Mouse (Mus musculus) layer of hippocampus, adult 9-11 months (tissue): ENCODE results near the gene Neurod4.
"Not testable (repeated sequence)": the region's sequence is repeated elsewhere in the genome, so short reads cannot be mapped to it uniquely, and the experiment has no call there.

Source experiments
- DNase-seq: peaks from one replicate; pipeline ENCODE4 v3.0.0; 2022

Gene Neurod4

GRCm38 (mm10) chr10:130280066-130280465 is at the start of gene Neurod4:
Gene Neurod4 (minus strand): TSS chr10:130280240.
- no peak for DNase-seq

- DNase-seq = no peak
These were observed 44.2 kb upstream of the Neurod4 start for GRCm38 (mm10) chr10:130324243-130324642.

DNA sequence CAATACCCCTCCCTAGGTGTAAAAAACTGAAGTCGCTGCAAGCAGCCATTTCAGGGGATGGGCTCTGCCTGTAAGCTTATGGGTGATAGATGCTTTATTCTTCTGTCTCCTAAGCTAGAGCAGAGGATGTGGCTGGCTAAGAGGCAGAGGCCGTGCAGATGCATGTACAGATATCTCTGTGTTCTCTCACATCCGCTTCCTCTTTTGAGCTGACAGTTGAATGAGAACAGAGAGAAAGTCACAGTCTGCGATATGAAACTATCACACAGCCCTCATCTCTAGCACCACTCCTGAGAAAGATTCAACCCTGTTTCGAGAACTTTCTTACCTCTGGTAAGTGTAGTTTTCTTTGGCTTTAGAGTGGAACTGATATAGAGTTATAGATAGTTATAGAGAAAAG is 42.6 kb upstream of the Neurod4 start, which contains the start of gene Tespa1:
Tespa1 (plus strand) TSS at position 234 of the 400 bp plus-strand sequence.
- no peak for DNase-seq

- no peak for DNase-seq
These were observed 42.0 kb upstream of the Neurod4 start for GRCm38 (mm10) chr10:130322062-130322461.

DNA sequence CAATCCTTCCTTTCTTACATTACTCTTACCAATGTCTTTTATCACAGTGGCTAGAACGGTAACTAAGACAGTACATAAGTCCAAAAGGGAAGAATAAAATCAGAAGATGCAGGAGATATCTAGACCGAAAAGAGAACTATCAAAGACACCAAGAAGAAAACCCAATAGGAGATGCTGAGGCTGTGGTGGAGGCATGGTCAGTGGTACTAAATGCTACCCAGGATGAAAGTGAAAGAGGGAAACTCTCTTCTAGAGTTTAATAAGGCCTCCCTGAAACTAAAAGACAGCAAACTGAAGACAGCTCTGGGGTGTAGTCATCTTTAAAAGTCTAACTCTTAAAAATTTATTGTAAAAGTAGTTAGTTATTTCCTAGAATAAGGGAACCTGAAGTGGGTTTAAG is 40.7 kb upstream of the Neurod4 start:
- DNase-seq = no peak

GRCm38 (mm10) chr10:130318720-130319119 is 38.7 kb upstream of the Neurod4 start:
- DNase-seq = no peak

GRCm38 (mm10) chr10:130315846-130316245 is 35.8 kb upstream of the Neurod4 start:
- DNase-seq = no peak

GRCm38 (mm10) chr10:130314110-130314829 is 34.2 kb upstream of the Neurod4 start:
- DNase-seq = peak; percentile 3

GRCm38 (mm10) chr10:130313531-130313930 is 33.5 kb upstream of the Neurod4 start:
- no peak for DNase-seq

DNA sequence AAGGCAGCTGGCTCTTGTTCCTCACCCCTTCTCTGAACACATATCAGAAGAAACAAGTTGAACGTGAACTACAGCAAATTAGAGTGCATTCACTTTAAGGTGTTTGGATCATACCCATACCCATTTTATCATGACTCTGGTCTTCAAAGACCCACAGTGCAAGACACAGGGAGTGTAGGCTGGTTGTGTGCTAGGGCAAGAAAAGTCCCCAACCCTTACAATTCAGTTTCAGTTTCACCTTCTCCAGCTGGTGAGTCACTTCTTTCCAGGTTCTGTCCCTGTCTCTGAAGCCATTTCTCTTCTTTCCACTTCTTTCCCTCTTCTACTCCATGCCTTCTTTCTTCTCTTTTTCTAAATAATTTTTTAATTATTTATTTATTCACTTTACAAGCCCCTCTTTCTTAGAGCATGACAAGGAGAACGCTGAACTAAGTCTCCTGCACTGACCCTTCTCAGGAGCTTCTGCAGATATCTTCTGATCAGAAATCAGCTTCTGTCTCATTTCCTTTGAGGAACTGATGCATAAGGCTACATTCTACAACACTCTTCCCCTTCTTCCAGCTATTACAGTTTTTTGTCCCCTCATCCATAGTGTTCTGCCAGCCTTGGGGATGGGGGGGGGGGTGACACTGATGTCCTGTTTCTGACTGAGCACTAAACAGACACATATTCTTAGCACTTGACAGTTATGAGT is 31.6 kb upstream of the Neurod4 start:
- no peak for DNase-seq

DNA sequence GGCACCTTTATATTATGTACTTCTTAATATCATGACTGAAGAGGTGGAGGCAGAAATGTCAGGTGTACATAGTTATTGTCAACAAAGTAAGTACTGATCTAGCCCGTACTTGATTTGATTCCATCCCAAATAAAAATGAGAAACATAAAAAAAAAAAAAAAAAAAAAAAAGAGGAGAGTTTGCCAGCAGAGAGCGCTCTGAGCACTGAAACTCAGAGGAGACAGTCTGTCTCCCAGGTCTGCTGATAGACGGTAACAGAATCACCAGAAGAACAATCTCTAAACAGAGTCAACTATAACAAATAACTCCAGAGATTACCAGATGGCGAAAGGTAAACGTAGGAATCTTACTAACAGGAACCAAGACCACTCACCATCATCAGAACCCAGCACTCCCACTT is 24.1 kb upstream of the Neurod4 start:
- DNase-seq = not testable (repeated sequence)

- not testable (repeated sequence) for DNase-seq
These were observed 18.7 kb upstream of the Neurod4 start for GRCm38 (mm10) chr10:130298748-130299147.

GRCm38 (mm10) chr10:130293741-130294408 is 13.8 kb upstream of the Neurod4 start:
- no peak for DNase-seq

GRCm38 (mm10) chr10:130288007-130288406 is 8.0 kb upstream of the Neurod4 start:
- no peak for DNase-seq

DNA sequence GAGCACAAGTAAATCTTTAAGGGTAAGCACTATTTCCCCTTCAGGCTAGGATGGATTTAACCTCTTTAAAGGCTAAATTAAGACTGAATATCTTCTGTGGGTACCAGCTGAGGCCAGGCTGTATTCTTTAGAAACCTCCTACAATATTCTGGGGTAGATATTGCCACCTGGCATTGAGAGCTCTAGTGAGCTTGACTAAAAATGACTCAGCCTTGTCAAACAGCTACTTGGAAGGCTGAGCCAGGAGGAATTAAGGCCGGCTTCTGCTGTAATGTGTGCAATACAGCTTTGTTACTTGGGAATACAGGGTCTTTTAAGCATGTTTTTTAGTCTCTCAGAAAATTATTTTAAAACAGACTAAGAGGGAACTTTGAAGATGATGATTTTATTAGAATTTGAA is 7.2 kb upstream of the Neurod4 start:
- DNase-seq = peak; percentile 31

DNA sequence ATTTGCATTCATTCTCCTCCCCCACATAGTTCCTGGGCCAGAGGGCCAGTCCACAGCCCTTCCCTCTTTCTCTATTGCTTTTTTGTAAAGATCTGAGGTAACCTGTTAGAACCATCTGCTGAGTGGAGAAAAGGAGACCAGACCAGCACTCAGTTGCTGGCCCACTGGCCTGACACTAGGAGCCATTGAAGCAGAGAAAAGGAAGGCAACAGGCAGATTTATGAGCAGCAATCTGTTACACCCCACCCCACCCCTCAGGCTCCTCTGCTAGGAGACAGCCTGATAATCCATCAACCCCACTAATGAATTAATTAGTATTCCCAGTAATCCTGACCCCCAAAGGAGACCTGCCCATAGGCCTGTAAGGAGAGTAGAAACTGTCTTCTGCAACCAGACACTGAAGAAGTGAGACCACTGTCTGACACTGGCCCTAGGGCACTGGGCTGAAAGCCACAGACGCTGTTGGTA is 2.0 kb upstream of the Neurod4 start:
- no peak for DNase-seq

DNA sequence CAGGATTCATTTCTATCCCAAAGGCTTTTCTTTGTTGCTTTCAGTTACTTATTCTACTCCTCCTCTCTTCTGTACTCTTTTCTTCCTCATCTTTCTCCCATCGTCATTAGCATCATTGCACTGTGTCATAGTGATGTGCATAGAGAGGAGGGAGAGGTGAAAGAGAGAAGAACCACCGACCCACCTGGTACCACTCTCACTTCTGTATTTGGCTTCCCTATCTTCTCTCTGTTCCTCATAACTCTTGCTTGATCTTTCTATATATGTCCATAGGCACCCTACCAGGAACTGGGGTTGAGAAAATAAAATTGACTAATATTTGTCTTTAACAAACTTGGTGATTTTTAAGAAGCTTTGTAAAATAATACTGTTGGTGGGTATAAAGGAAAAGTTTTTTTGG is 3.5 kb downstream of the Neurod4 start:
- no peak for DNase-seq

DNA sequence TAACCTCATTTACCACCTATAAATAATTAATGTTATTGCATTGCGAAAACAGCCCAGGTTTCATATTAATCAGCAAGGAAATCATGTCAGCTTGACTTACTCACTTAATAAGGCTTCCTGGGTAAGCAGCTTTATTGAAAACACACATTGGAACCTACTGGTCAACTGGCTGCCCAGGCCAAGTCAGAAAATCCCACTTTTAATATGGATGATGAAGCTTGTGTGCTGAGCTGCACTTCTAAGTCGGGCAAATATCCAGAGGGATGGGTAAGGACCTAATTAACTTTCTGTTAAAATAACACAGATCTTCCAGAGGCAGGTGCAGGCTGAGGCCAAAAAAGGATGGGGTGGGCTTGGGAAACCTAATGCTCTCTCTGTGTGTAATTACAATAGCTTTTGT is 4.3 kb downstream of the Neurod4 start:
- DNase-seq = no peak

DNA sequence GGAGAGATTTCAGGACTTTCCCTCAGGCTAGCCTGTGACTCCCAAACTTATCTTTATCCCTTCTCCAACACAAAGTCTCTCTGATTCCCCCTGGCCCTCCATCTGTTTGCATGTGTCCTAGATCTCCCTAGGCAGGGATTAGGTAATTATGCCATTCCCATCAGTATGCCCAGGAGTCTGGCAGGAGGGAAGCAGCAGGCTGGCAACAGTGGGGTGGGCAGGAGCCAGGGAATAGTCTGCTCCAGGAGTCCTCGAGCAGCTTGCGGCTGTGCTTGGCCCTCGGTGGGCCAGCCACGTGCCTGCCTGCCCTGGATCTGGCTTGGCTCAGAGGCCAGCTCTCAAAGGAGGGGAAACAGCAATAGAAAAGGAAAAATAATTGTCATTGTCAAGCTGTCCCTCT is 16.8 kb downstream of the Neurod4 start:
- DNase-seq = peak; percentile 14

- DNase-seq = no peak
These were observed 20.6 kb downstream of the Neurod4 start for GRCm38 (mm10) chr10:130259483-130259882.

DNA sequence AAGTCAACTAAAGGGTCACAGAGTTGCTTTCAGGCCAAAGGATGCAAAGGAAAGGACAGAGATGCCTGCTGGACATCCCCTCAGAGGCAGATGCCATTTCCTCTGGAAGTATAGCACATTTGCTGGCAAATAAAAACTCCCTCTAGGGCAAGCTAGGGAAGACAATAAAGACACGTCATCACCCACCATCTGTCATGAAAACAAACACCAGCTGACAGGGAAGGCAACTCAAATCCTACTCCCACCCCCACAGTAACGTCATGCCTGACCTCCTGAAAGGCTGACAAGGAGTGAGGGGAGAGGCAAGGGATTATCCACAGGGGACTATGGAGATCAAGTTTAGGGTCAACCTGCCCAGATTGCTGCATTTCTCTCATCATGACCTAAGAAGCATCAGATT is 35.8 kb downstream of the Neurod4 start:
- peak; percentile 47 for DNase-seq

DNA sequence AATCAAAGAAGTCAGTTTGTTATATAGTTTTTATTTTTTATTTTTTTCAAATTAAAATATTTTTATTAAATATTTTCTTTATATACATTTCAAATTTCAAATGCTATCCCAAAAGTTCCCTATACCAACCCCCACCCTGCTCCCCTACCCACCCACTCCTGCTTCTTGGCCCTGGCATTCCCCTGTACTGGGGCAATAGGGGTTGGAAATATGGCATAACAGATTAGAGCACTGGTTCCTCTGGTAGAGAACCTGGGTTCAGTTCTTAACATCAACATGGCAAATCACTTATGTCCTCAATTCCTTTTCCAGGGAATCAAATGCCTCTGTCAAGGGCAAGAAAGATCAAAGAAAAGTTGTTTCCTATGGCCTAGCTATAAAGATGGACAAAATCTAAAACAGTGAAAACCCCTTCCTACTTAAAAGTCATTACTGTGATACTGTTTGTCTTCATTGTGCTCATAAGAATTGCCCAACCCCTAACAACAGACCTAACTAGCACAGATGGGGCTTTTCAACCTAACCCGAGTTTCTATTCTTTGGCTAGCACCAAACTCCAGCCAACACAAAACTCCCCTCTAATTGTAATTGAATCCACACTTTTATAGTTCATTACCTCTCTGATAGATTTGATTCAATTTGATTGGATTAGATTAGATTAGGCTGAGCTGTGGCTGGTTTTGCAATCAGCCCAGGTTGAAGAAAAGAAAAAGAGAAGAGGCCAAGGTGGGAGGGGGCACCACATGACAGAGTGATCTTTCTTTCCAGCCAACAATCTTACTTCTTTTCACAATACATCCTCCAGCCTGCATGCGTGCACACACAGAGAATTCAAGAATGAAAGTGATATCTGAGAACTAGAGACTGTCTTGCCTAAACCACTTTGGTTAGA is 41.5 kb downstream of the Neurod4 start:
- DNase-seq = no peak

- no peak for DNase-seq
These were observed 45.5 kb downstream of the Neurod4 start for GRCm38 (mm10) chr10:130234576-130234975.
